Mouse (Mus musculus) CD8-positive naive resting alpha-beta T cell, adult 2 months (primary cell): ENCODE measurements around the gene Stxbp6.
"Not testable (repeated sequence)": the region's sequence is repeated elsewhere in the genome, so short reads cannot be mapped to it uniquely, and the experiment has no call there.

Source experiments
- DNase-seq, 2 experiments: peaks; one replicate each; pipeline ENCODE4 v3.0.0; 2022; ENCODE audit warnings: low read depth in 2 of 2, low spot score in 2 of 2

Gene Stxbp6

DNA sequence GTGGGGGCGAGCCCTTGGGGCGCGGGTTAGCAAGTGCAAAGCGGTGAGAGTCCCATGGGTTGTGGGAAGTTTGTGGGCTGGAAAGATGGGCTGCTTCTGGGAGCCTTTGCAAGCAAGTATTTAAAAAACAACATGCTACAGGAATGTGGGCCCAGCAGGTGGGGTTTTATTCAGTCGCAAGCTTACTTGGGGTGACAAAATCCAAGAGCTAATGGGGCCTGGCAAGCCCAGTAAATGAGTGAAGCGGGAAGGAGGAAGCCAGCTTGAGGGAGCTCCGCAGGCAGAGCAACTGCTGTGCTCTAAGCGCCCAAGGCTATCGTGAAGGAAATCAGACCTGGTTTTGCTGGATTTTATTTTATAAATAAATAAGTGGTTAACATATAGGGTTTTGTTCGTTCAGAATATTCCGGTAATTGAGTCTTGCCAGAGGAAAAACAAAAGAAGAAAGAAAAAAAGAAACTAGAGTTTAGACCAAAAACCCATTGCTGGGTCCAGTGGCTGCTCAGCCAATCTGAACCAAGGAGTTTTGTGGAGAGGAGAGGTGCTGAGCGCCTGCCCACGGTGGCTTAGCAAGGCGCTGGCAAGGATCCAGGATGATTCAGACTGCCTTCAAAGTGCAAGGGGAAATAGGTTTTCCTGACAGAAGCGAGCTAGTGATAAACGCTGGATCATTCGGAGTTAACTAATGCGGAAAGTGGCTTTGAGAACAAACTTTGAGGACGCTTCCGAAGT is at the start of gene Stxbp6:
Gene Stxbp6, minus strand, starts transcription at position 99 of the 732 bp plus-strand sequence.
- no peak for DNase-seq

GRCm38 (mm10) chr12:45102954-45103353 is 28.4 kb upstream of the Stxbp6 start:
- DNase-seq, result not testable (repeated sequence)

DNA sequence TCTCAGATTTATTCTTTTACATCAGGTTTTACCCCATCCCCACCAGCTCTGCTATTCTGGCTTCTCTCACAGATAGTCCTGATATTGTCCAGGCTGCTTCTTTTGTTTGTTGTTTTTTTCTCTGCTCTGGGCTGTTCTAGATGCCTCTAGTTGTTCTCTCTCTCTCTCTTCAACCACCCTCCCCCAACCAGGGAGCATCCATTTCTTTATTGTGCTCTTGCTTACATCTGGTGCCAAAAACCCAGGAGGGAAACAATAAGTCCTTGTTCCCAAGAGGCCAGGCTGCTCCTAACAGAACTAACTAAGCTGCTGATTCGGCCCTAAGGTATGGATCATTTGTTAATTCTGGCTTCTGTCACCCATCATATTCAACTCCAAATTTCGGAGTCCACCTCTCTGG is 19.2 kb upstream of the Stxbp6 start:
- DNase-seq, result no peak

DNA sequence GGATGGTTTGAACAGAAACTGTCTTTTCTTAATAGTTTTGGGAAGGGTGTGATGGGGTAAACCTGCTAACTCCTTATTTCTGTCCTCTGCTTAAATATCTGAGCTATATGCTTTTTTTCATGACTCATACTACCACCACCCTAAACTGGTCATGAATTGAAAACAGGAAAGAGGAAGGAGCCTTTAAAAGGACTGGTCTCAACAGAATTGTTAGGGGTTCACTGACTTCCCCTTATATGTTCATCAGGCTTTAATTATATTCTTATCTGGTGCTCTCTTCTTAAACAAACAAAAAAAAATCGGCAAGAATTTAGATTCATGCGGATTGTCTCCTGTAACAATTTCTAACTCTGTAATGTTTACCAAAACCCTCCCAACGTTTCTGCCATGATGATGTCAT is 17.9 kb upstream of the Stxbp6 start:
- no peak for DNase-seq

- no peak for DNase-seq
Observed at GRCm38 (mm10) chr12:45083145-45083475, 8.6 kb upstream of the Stxbp6 start.

DNA sequence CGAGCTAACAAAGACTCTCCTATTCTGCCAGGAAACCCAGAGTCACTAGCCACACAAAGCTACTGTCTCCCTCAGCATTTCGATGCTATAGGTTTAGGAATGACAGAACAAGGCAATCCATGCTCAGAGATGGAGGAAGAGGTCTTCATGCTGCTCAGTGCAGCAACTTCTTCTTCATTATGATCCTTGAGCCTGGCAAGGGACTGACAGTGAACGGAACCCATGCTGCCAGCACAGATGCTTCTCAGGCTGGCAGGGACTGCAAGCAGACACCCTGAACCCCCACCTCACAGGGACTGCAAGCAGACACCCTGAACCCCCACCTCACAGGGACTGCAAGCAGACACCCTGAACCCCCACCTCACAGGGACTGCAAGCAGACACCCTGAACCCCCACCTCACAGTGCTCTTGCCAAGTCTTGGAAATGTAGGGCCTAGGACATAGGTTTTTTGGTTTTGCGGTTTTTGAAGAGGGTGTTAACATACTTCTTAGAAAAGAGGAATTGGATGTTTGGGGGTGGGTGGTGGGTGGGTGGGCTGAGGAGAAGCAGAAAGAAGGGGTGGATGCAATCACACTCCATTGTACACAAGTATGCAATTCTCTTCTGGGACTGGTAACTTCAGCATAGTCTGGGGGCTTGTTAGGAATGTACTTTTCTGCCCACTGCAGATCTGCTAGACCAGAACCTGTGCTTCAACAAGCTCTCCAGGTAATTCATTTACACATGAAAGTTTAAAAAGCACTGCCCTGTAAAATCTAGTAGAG is 8.1 kb upstream of the Stxbp6 start:
- DNase-seq, result no peak

DNA sequence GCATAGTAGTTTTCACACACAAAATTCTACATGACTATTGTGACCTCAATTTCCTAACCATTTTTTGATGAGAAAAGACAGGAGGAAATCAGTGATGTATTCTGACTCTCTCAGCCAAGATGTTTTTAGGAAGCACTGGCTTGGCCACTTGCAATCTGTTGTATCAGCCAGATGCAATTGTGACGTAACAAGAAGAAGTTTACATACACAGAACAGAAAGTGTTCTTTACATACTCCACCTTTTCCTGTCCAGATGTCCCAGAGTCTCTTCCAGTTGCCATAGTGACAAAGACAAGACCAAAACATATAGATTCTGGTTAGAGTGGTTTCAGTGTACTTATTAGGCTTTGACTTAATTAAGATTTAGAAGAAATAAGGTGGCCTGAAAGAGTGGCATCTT is 7.1 kb upstream of the Stxbp6 start:
- no peak for DNase-seq

- no peak for DNase-seq
Observed at GRCm38 (mm10) chr12:45080753-45081122, 6.2 kb upstream of the Stxbp6 start.

DNA sequence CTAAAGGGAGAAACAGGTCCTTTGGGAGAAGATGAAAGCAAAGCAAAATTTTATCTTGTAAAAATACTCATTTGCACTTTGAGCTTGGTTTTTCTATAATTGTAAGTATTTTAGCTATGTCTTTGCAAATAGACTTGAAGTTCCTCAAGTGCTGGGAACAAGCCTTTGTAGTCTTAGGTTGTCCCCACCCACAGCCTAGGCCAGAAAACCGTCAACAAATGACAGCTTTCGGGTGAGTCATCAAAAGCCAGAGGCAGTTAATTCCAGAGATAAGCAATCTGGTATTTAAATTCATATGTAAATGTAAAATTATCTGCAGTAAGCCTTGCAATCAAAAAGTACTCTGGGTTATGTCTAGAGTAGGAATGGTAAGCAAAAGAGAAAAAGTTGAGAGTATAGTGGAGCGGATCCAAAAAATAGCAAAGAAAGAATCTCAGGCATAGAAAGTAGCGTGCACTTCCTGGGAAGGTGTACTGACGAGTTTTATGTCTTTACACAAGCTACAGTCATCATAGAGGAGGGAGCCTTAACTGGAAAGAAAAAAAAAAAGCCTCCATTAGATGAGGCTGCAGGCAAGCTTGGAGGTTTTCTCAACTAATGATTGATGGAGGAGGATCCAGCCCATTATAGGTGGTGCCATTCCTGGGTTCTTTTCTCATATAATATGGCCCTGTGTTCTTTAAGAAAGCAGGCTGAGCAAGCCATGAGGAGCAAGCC is 5.7 kb upstream of the Stxbp6 start:
- no peak for DNase-seq

- DNase-seq, result no peak
Observed at GRCm38 (mm10) chr12:45075631-45076030, 1.1 kb upstream of the Stxbp6 start.

DNA sequence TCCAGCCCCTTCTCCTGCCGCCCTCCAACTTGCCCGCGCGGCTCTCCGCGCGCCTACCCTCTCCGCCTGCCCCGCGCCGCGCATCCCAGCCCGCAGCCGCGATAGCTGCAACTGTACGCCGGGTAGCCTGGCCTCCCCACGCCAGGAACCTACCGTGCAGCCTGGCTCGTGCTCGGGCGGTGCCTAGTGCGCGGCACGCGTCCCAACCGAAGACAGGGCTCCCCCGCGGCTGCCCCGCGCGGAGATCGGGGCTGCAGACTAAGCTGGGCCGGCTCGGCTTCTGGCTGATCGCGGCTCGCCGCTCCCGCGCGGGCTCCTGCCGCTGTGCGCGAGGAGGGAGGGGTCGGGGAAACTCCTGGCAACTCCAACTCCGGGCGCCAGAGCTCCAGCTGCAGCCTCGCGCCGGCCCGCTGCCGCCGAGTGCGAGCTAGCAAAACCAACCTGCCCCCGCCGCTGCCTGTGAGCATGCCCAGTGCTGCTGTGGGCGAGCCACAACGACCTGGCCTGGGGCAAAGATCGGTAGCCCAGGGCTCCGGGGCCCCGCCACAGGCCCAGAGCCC is 387 bp downstream of the Stxbp6 start:
- DNase-seq, result no peak

GRCm38 (mm10) chr12:45073331-45074041 is 1.0 kb downstream of the Stxbp6 start:
- DNase-seq, result no peak

DNA sequence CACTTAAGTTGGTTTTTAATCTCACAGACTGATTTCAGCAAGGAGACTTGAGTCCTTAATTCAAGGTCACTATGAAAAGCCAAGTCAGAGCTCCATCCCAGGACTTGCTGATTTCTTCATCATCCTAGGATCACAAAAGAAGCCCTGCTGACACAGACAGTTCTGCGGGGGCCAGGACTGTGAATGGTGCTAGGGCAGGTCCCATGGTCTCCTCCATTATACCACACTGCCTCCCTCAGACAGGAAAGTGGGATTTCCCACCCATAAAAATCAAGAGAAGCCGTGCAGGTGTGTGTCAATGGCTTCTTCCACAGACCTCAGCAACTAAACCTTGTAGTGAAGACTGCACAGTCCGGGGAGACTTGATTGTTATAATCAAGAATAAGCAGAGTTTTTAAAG is 2.3 kb downstream of the Stxbp6 start:
- DNase-seq, result no peak

DNA sequence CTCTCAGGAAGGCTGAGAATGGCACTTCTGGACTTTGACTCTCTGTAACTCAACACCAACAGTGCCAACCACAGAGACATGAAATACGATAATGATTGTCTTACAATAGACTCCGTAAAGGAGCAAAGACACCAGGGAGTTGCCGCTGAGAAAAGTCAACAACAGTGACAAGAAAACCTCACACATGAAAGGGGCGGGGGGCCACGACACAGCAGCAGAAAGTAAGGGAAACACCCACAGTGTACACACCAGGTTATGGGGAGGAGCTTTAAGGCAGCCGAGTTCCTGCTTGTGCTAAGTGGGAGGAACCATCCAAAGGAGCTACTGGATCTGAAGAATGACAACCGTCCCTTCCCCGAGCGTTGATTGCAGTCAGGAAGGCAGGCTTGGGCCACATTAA is 4.3 kb downstream of the Stxbp6 start:
- no peak for DNase-seq

- no peak for DNase-seq
Observed at GRCm38 (mm10) chr12:45068145-45068754, 6.3 kb downstream of the Stxbp6 start.

- DNase-seq, result no peak
Observed at GRCm38 (mm10) chr12:45067686-45068085, 6.8 kb downstream of the Stxbp6 start.

DNA sequence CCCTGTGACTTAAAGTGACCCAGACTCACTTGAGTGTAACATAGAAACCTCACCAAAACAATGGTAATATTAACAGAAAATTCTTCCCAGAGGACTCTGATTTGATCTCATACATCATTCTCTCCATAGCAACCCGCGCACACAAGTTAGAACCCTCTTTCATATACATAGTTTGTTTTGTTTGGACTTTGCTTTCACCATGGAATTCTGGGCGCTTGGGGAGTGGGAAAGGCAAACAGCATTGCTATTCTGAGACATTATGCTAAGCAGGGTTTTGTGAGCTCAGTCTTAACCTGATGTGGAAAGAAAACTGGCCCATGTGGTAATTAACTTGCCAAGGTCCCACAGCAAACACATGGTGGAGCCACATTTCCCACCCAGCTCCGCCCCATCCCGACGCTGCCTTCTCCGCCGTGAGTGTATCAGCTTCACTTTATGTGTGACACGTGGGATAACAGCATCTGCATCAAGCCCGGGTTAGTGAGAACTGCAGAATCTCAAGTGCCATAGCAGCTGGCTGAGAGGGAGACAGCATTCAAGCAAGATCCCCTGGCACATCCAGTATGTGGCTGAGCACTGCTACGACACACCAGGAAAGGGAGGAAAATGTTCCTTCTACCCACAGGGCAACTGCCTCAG is 7.3 kb downstream of the Stxbp6 start:
- no peak for DNase-seq

DNA sequence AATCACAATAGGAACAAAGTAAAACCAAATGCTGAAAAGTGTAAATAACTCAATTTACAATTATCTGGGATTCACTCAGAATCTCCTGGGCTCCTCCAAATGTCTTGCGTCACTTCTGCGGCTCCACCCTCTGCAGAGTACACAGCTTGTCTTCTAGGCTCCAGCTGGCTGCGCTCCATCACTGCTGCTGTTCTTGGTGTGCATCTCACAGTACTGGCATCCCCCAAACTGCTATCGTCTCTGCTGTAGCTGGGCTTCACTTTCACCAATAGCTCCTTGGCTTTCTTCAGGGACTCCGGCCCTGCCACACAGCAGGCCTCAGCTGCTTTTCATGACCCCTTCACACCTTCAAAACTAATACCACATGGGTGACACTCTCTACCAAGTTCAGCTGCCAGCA is 10.9 kb downstream of the Stxbp6 start:
- no peak for DNase-seq

DNA sequence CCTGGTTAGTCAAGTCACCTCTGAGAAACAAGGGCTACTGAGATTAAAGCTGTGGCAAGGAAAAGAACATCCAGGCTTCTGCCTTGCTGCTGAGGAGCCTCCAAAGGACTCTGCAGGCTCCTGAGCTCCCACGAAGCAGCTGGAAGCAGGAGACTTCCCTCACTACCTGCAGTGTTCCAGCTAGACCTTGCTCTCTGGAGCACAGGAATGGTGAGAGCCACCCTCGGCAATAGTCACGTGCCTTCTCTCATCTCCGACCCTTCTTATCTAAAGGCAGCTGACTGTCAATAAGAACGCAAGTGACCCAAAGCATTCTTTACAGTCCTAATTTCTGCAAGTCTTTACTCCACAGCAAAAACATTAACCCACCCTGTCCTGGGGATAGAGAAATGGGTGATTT is 13.2 kb downstream of the Stxbp6 start:
- no peak for DNase-seq

GRCm38 (mm10) chr12:45060804-45061203 is 13.7 kb downstream of the Stxbp6 start:
- DNase-seq, result no peak
